Mouse (Mus musculus): ENCODE data around the gene Gm10203.
"Not testable (repeated sequence)": the region's sequence is repeated elsewhere in the genome, so short reads cannot be mapped to it uniquely, and the experiment has no call there.

Gm10203 gene

GRCm38 (mm10) chr6:149129870-149130269 is at the start of gene Gm10203:
Gm10203 (plus strand) TSS chr6:149130170.
- DNase-seq (ENCODE audit: low spot score in 2 of 2), result not testable (repeated sequence)

GRCm38 (mm10) chr6:149092406-149092805 is 37.6 kb upstream of the Gm10203 start:
- no peak for DNase-seq (ENCODE audit: low spot score in 2 of 2)

- DNase-seq (ENCODE audit: low spot score in 2 of 2), result no peak
Observed at GRCm38 (mm10) chr6:149093465-149093864, 36.5 kb upstream of the Gm10203 start.

DNA sequence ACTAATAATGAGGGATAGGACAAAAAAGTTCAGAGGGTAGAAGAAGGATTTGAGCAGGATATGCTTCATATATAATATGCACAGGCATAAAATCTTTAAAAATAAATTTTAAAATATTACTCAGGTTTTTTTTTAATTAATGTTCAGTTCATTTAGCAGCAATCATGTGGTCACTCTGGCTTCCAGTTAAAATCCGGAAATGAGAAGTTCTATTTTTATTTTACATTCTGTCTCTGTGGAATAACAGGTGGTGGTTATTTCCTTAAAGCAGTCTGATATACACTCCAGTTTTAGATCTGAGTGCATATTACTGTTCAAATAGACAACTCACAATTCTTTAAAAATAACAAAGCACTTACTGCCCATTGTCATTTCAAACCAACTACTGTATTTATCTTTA is 35.4 kb upstream of the Gm10203 start:
- DNase-seq (ENCODE audit: low spot score in 2 of 2), result no peak

DNA sequence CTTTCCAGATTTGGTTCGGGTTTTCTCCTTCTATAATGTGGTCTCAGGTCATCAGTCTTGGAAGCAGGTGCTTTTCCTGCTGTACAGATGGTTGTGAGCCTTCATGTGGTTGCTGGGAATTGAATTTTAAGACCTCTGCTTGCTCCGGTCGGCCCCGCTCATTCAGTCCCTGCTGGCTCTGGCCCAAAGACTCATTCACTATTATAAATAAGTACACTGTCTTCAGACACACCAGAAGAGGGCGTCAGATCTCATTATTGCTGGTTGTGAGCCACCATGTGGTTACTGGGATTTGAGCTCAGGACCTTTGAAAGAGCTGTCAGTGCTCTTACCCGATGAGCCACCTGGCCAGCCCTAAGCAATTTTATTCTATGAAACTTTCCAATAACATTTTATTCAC is 34.6 kb upstream of the Gm10203 start:
- no peak for DNase-seq (ENCODE audit: low spot score in 2 of 2)

DNA sequence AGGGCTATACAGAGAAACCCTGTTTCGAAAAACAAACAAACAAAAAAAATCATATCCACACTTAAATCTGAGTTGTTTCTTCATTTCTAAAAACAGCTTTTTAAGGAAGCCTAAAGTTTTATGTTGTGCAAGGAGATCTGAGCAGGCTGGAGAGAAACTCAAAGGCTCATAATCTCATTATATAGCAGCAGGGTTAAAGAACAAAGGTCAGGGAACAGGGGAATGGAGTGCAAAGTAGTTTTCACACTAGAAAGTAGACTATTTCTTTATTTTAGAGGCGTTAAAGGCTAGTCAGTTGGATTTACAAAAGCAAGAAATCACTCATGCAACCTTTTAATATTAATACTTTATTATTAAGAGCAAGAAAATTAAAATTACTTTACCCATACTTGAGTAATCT is 33.7 kb upstream of the Gm10203 start:
- no peak for DNase-seq (ENCODE audit: low spot score in 2 of 2)

- DNase-seq (ENCODE audit: low spot score in 2 of 2), result no peak
Observed at GRCm38 (mm10) chr6:149097276-149097675, 32.7 kb upstream of the Gm10203 start.

DNA sequence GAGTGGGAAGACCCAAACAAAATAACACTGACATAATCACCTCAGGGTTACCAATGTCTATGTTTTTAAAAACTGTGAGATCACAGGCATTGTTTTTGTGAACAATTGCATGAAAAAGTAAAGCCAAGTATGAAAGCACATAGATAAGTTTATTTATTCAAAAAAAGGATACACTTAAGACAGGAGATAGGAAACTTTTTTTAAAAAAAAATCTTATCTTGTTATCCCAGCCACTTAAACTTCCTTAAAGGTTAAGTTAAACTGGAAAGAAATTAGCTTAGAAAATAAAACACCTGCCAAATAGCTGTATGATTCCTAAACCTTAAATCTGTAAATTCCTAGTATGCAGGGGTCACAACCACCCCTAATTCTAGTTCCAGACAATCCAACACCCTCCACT is 31.0 kb upstream of the Gm10203 start:
- DNase-seq (ENCODE audit: low spot score in 2 of 2), result no peak

DNA sequence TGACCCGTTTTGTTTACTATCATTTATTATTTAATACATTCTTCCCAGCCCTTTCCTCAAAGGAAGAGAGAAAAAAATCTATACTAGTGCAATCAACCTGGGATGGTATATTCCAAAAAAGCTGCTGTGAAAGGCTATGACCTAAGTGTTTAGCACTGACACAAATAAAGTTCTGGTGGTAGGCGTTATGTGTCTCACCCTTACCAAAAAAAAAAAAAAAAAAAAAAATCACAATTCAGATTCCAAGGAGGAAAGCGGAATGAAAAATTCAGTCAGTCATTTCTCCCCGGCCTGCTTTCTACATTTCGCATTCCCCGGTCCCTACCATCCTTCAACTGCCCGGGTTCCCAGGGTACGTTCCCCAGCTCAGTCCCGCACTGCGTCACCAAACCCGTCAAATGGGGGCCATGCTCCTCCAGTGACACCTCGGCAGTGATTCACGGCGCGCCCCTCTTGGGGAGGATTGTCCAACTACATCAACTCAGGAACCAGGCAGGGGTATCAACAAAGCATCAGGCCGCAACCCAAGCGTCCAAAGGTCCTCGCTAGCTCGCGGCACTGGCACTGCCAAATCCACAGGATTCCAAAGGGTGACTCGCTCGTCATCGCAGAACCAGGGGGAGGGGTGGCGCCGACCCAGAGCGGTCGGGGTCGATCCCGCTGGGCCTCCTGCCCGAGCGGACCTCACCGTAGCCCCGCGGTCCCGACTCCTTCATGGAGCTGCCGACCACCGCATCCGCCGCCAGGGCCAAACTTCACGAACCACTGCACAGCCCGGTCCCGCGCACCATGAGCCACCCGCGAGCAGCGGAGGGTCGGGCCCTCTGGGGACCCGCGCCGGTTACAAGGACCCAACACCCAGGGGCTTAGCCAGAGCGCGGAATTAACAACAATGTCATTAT is 29.5 kb upstream of the Gm10203 start:
- peak; percentile 44 to 54 for DNase-seq (ENCODE audit: low spot score in 2 of 2)

DNA sequence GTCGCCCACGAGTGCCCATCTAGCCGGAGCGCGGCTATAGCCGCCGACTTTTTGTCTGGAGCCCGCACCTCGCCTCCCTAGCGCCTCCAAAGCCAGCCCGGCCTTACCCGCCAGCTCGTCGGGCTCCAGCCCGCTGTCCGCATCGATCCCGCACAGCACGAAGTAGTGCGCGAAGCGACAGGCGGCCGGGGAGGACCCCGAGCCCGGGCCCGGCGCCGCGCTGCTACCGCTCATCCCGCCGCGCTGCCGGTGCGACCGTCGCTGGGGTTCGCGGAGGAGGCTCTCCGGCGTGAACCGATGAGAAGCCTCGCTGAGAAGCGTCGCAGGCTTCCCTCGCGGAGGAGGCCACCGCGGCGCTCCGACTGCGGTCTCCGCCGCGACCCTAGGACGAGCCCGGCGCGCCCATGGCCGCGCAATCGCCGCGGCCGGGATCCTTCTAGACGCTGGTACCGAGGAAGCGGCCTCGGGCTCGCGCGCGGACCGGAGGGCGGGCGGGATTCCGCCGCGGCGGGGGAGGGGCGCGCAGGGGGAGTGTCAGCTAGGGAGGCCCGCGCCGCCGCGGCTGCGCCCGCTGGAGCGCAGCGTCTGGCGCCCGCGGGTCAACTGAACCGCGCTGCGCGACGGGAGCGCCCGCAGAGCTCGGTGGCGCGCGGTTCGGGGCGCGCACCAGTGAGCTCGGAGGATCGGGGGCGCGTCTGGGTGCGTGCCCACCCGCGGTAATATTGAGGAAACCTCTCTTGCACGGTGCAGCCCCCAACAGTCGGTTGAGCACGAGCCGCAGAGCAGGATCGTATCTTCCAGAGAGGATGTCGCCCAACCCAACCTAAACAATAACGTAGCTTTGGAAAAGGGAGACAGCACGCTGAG is 28.7 kb upstream of the Gm10203 start, which contains the start of gene Dennd5b:
Dennd5b (minus strand) TSS at position 605 of the 867 bp plus-strand sequence.
- peak; percentile 78 for DNase-seq (ENCODE audit: low spot score in 2 of 2)

GRCm38 (mm10) chr6:149101943-149102243 is 28.1 kb upstream of the Gm10203 start:
- no peak for DNase-seq (ENCODE audit: low spot score in 2 of 2)

DNA sequence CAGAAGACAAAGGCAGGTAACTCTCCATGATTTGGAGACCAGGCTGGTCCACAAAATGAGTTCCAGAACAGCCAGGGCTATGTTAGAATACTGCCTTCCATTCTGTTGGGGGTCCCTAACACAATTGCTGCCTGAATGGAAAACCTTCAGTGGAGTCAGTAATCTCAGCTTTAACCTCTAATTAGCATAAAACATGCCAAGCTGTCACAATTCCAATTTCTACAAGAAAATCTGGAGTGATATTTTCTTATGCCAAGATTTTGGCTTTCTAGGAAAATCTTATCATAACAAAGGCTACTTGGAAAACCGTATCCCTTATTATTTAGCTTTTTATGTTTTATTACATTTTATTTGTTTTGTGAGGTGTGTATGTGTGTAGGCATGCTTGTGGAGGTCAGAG is 26.5 kb upstream of the Gm10203 start:
- no peak for DNase-seq (ENCODE audit: low spot score in 2 of 2)

- DNase-seq (ENCODE audit: low spot score in 2 of 2), result no peak
Observed at GRCm38 (mm10) chr6:149107615-149108014, 22.4 kb upstream of the Gm10203 start.

GRCm38 (mm10) chr6:149108909-149109308 is 21.1 kb upstream of the Gm10203 start:
- no peak for DNase-seq (ENCODE audit: low spot score in 2 of 2)

DNA sequence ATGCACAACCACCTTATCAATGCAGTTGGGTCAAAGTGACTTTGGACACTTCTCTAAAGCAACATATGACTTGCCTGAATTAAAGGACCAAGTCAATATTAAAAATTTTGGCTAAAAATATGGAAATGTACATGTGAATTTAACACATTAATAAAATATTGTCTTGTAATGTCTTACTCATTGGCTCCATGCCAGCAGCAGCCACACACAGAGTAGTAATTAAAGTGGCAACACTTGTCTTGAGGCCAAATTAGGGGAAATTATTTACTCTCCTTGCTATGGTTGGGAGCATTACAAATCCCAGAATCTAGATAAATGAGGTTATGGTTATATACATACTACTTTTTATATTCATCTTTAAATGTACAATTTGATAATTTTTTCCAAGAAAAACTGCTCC is 13.0 kb upstream of the Gm10203 start:
- DNase-seq (ENCODE audit: low spot score in 2 of 2), result no peak

DNA sequence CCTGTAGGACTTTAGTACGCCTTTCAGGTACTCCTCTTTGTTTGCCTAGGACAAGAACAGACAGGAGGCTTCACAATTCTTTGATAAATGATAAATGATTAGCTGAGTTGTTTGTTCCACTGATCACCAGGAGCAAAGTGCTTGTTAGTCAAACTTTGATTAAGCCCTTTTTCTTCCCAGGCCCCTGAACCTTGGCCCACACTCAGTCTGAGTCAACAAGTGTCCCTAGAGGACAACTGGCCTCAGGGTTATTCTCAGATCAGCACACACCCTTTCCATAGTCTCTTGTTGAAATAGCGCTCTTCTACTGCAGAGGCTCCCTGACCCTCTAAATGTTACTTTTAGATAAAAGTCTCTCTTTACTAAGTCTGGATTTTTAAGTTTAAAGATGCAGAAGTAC is 11.0 kb upstream of the Gm10203 start:
- no peak for DNase-seq (ENCODE audit: low spot score in 2 of 2)

- DNase-seq (ENCODE audit: low spot score in 2 of 2), result peak; percentile 21 to 39
Observed at GRCm38 (mm10) chr6:149119853-149120252, 10.1 kb upstream of the Gm10203 start.

GRCm38 (mm10) chr6:149123042-149123441 is 6.9 kb upstream of the Gm10203 start:
- DNase-seq (ENCODE audit: low spot score in 2 of 2), result no peak

- DNase-seq (ENCODE audit: low spot score in 2 of 2), result no peak
Observed at GRCm38 (mm10) chr6:149126675-149127074, 3.3 kb upstream of the Gm10203 start.

DNA sequence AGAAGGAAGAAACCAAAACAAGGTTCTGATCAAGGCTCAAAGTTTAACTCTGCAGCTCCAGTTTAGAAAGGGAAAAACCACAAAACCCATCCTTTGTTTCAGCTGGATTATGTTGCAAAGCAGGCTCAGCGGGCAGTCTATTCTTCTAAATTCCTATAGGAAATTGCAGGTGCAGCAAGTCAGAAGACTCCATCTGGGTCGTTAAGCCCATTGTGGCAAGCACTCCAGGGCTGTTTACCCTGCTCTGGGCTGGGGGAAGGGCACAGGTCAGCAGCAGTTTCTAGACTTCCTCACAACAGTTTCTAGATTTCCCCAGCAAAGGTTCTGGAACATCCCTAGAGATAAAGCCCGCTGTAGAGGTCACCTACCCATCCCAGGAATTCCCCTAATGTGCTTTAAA is 1.1 kb downstream of the Gm10203 start:
- no peak for DNase-seq (ENCODE audit: low spot score in 2 of 2)

- DNase-seq (ENCODE audit: low spot score in 2 of 2), result no peak
Observed at GRCm38 (mm10) chr6:149132311-149133077, 2.5 kb downstream of the Gm10203 start.

Data from right cerebral cortex, postnatal 36 days (tissue).